Mouse (Mus musculus): ENCODE measurements around the gene Gm10260.

GRCm38 (mm10) chr13:97735931-97736330 lies 24.5 kb downstream of the Gm10260 start:
- TF ChIP-seq POLR2A (IDR thresholded peaks at IDR 0.05; ENCODE audit: insufficient read length, low read depth) (no peak), MYOG (IDR thresholded peaks at IDR 0.05; ENCODE audit: control insufficient read depth in 1 of 3, insufficient read depth in 1 of 3, insufficient read length in 2 of 3, low read depth in 2 of 3) (no peak), USF1 (IDR thresholded peaks at IDR 0.05; ENCODE audit: low read depth) (no peak), E2F4 (IDR thresholded peaks at IDR 0.05; ENCODE audit: insufficient read depth) (no peak), CEBPB (IDR thresholded peaks at IDR 0.05; ENCODE audit: insufficient read depth, poor library complexity, severe bottlenecking) (no peak), SRF (IDR thresholded peaks at IDR 0.05; ENCODE audit: control insufficient read depth, insufficient read length, low read depth) (no peak), MAX (IDR thresholded peaks at IDR 0.05; ENCODE audit: low read depth) (no peak), TCF12 (IDR thresholded peaks at IDR 0.05; ENCODE audit: insufficient read depth, poor library complexity, severe bottlenecking) (no peak), POLR2AphosphoS2 (IDR thresholded peaks at IDR 0.05; ENCODE audit: insufficient read length, low read depth) (no peak), TCF3 (IDR thresholded peaks at IDR 0.05; ENCODE audit: insufficient read length, low read depth) (no peak)

Data from myocyte (in vitro differentiated cells).